Mouse (Mus musculus) stomach, postnatal 0 days (tissue): ENCODE results near the gene Gm9195.

Experiments used
- CTCF ChIP-seq: IDR thresholded peaks from 2 replicates; pipeline ENCODE4 v1.5.1; 2016; ENCODE audit warnings: antibody characterized with exemption, low read depth, mild to moderate bottlenecking, moderate library complexity
- EP300 ChIP-seq: optimal IDR thresholded peaks from 2 replicates; pipeline ENCODE3; 2016; ENCODE audit warnings: antibody characterized with exemption

DNA sequence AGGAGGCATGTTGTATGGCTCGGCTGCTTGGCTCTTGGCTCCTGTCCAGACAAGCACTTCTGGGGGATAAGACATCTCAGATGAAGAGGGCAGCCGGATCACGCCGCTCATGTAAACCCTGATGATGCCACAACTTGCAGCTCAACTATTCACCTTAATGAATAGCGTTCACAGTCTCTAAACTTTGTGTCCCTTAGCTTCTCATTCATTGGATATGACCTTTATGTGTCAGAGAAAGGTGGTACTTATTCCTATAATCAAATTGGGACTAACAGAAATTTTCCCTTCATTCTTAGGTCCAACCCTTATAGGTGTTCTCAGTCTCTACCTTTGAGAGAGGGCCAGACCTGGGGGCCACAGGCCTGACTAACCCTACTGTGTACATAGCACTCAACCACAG, at the start of gene Gm9195:
- TF ChIP-seq EP300, result no peak
- TF ChIP-seq CTCF, result no peak
